18 mouse cellular contexts compared by ENCODE assay signal in the genomic region with DNA sequence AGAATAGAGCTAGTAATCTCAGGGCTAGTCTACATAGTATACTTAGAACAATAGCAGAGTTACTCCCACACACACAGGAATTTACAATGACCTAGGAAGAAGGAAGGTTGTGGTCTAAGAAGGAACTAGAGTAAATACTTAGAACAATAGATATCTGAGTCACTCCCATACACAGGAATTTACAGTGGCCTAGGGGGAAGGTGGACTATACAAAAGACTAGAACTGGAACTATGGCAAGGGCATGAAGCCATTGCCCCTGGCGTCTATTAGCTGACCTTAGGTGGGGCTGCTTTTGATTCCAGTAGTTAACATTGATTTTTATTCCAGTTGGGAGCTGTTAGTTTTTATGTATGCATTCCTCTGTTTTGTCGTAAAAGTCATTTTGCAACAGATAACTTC. TPM values are rescaled to one million over a fixed set of nuclear protein-coding genes. Genes with fewer than 3 reads are reported as not detected.
"Had no signal": no experiment of that assay in that cellular context is flagged by ENCODE, and none has a peak within 500 bp of the region (broad histone marks: within the 10 kb centered on the region; RNA-seq: fewer than 3 reads in every experiment).

No protein-coding gene starts in this region.

RNA-seq across cellular contexts. Expression of gene Aspa, which starts 10.8 kb away (rescaled TPM):
- total RNA-seq: megakaryocyte progenitor cell, adult 5-6 weeks had no signal
- polyA plus RNA-seq: midbrain, embryonic 11.5 days had no signal

RNA-seq across cellular contexts. Expression of gene Gm49340, which starts 11.0 kb away (rescaled TPM):
- total RNA-seq: megakaryocyte progenitor cell, adult 5-6 weeks; midbrain, postnatal 0 days; monocyte, adult 5-6 weeks; neutrophil, adult 5-6 weeks had no signal
- polyA plus RNA-seq: lung, adult 2 months; lung, postnatal 0 days; macrophage; midbrain, embryonic 11.5 days; midbrain, embryonic 13.5 days; midbrain, embryonic 15.5 days; midbrain, postnatal 0 days; neural tube, embryonic 12.5 days; neural tube, embryonic 14.5 days; spleen, adult 2 months; stomach, embryonic 15.5 days; stomach, postnatal 0 days; thymus, adult 2 months; urinary bladder, adult 2 months had no signal

RNA-seq across cellular contexts. Expression of gene Spata22, which starts 11.0 kb away (rescaled TPM):
- total RNA-seq: megakaryocyte progenitor cell, adult 5-6 weeks; midbrain, postnatal 0 days; monocyte, adult 5-6 weeks; neutrophil, adult 5-6 weeks had no signal
- polyA plus RNA-seq: lung, adult 2 months; lung, embryonic 15.5 days; lung, postnatal 0 days; macrophage; midbrain, embryonic 11.5 days; midbrain, embryonic 13.5 days; neural tube, embryonic 12.5 days; neural tube, embryonic 14.5 days; spleen, adult 2 months; stomach, postnatal 0 days; thymus, adult 2 months had no signal

RNA-seq across cellular contexts. Expression of gene Olfr20, which starts 32.0 kb away (rescaled TPM):
- total RNA-seq: megakaryocyte progenitor cell, adult 5-6 weeks; midbrain, postnatal 0 days; monocyte, adult 5-6 weeks; neutrophil, adult 5-6 weeks had no signal
- polyA plus RNA-seq: lung, adult 2 months; lung, embryonic 15.5 days; lung, postnatal 0 days; macrophage; midbrain, embryonic 11.5 days; midbrain, embryonic 13.5 days; midbrain, embryonic 15.5 days; midbrain, postnatal 0 days; neural tube, embryonic 12.5 days; neural tube, embryonic 14.5 days; spleen, adult 2 months; stomach, embryonic 15.5 days; stomach, postnatal 0 days had no signal

RNA-seq across cellular contexts. Expression of gene Trpv3, which starts 51.4 kb away (rescaled TPM):
- total RNA-seq: megakaryocyte progenitor cell, adult 5-6 weeks; monocyte, adult 5-6 weeks had no signal
- polyA plus RNA-seq: macrophage; midbrain, embryonic 13.5 days had no signal
